Mouse (Mus musculus) neural tube, embryonic 14.5 days (tissue): Measurements from ENCODE around the gene Thada. TPM values are rescaled to one million over a fixed set of nuclear protein-coding genes. Genes with fewer than 3 reads are reported as not detected.

Source experiments
- ATAC-seq: fragments of 200-750 bp; cut with Nextera tagmentation; 2 replicates; pipeline ENCODE4 v1.8.0; 2017; ENCODE audit warnings: low read depth, mild to moderate bottlenecking, moderate TSS enrichment, moderate library complexity
- H3K27ac ChIP-seq: fragments of 300-500 bp; sonication (generic); 2 replicates; pipeline ENCODE4 v1.5.1; 2014; ENCODE audit warnings: low read depth, mild to moderate bottlenecking, control low read depth, low read length, moderate library complexity, mixed read lengths
- H3K27me3 ChIP-seq: fragments of 300-500 bp; sonication (generic); 2 replicates; pipeline ENCODE4 v1.6.1; 2014; ENCODE audit warnings: low read length; ENCODE audit not compliant: control insufficient read depth, insufficient read depth
- H3K36me3 ChIP-seq: fragments of 300-500 bp; sonication (generic); 2 replicates; pipeline ENCODE4 v1.6.1; 2014; ENCODE audit warnings: low read length, mixed read lengths; ENCODE audit not compliant: control insufficient read depth, insufficient read depth
- H3K4me1 ChIP-seq: fragments of 300-500 bp; sonication (generic); 2 replicates; pipeline ENCODE4 v1.6.1; 2014; ENCODE audit warnings: low read length; ENCODE audit not compliant: control insufficient read depth, insufficient read depth
- H3K4me2 ChIP-seq: fragments of 300-500 bp; sonication (generic); 2 replicates; pipeline ENCODE4 v1.6.1; 2014; ENCODE audit warnings: mild to moderate bottlenecking, low read depth, low read length, control low read depth
- H3K4me3 ChIP-seq: fragments of 300-500 bp; sonication (generic); 2 replicates; pipeline ENCODE4 v1.5.1; 2014; ENCODE audit warnings: low read depth, low read length, control low read depth, mixed read lengths
- H3K9ac ChIP-seq: fragments of 300-500 bp; sonication (generic); replicated peaks from 2 replicates; pipeline ENCODE4 v1.6.1; 2014; ENCODE audit warnings: low read depth, mild to moderate bottlenecking, control low read depth, low read length, mixed read lengths
- H3K9me3 ChIP-seq: fragments of 300-500 bp; sonication (generic); 2 replicates; pipeline ENCODE4 v1.6.1; 2016; ENCODE audit warnings: low read length; ENCODE audit not compliant: control insufficient read depth
- WGBS: fragments of 180-500 bp; shearing (Covaris S2); extraction: QIAGEN DNeasy Blood & Tissue Kit; methylation state at CpG from one replicate; pipeline ENCODE4 v1.1.7; 2014; 5-methylcytosine and 5-hydroxymethylcytosine counted together
- polyA plus RNA-seq: library from polyadenylated mRNA; unstranded; fragments of >200 nt; fragmentation: Nextera tagmentation; extraction: Ambion mirVana; gene quantifications from 2 replicates; pipeline ENCODE4 v1.2.1, GENCODE M21; 2014

Thada gene
- polyA plus RNA-seq, 1 experiment from 2014 or later: 12.8 TPM

- Histone ChIP-seq H3K4me2 (no peak overlapping the region), H3K27ac (no peak overlapping the region), H3K4me1 (no peaks in the 10 kb centered on the region), H3K36me3 (no peaks in the 10 kb centered on the region), H3K27me3 (no peaks in the 10 kb centered on the region), H3K9me3 (no peaks in the 10 kb centered on the region), H3K4me3 (no peak overlapping the region), H3K9ac (no peak overlapping the region)
- WGBS: 99% methylated on average over 17 of the region's 17 CpGs
- ATAC-seq: no peak
Observed at GRCm38 (mm10) chr17:84175196-84175595, 290.8 kb downstream of the Thada start.

- WGBS: 92% methylated on average over 4 of the region's 4 CpGs
Observed at GRCm38 (mm10) chr17:84167377-84167776, 298.6 kb downstream of the Thada start.

GRCm38 (mm10) chr17:84166135-84166860 lies 299.7 kb downstream of the Thada start:
- no peak for ATAC-seq
- H3K9ac ChIP-seq: no peak overlapping the region
- no peak overlapping the region for H3K4me3 ChIP-seq
- WGBS: 88% methylated on average over 9 of the region's 9 CpGs
- no peak overlapping the region for H3K27ac ChIP-seq
- no peaks in the 10 kb centered on the region for H3K27me3 ChIP-seq
- no peak overlapping the region for H3K4me2 ChIP-seq
- H3K36me3 ChIP-seq: no peaks in the 10 kb centered on the region
- H3K9me3 ChIP-seq: no peaks in the 10 kb centered on the region
- H3K4me1 ChIP-seq: no peaks in the 10 kb centered on the region

More at GRCm38 (mm10) chr17:84167377-84167776, 298.6 kb downstream of the Thada start:
- Histone ChIP-seq H3K4me1 (no peaks in the 10 kb centered on the region), H3K27ac (no peak overlapping the region), H3K4me2 (no peak overlapping the region), H3K36me3 (no peaks in the 10 kb centered on the region), H3K4me3 (no peak overlapping the region), H3K9ac (no peak overlapping the region), H3K27me3 (no peaks in the 10 kb centered on the region), H3K9me3 (no peaks in the 10 kb centered on the region)
- ATAC-seq: no peak

- no peaks in the 10 kb centered on the region for H3K4me1 ChIP-seq
- no peaks in the 10 kb centered on the region for H3K27me3 ChIP-seq
- no peak overlapping the region for H3K27ac ChIP-seq
- H3K9ac ChIP-seq: no peak overlapping the region
- no peaks in the 10 kb centered on the region for H3K9me3 ChIP-seq
- H3K4me3 ChIP-seq: no peak overlapping the region
- no peak overlapping the region for H3K4me2 ChIP-seq
- 97% methylated on average over 3 of the region's 3 CpGs for WGBS
- no peaks in the 10 kb centered on the region for H3K36me3 ChIP-seq
- ATAC-seq: no peak
Observed at GRCm38 (mm10) chr17:84165735-84166134, 300.3 kb downstream of the Thada start.

GRCm38 (mm10) chr17:84164146-84164545 lies 301.9 kb downstream of the Thada start:
- Histone ChIP-seq H3K27me3 (no peaks in the 10 kb centered on the region), H3K36me3 (no peaks in the 10 kb centered on the region), H3K4me1 (no peaks in the 10 kb centered on the region), H3K4me3 (no peak overlapping the region), H3K27ac (no peak overlapping the region), H3K9me3 (no peaks in the 10 kb centered on the region), H3K9ac (no peak overlapping the region), H3K4me2 (no peak overlapping the region)
- WGBS: 85% methylated on average over 8 of the region's 8 CpGs
- ATAC-seq: no peak

DNA sequence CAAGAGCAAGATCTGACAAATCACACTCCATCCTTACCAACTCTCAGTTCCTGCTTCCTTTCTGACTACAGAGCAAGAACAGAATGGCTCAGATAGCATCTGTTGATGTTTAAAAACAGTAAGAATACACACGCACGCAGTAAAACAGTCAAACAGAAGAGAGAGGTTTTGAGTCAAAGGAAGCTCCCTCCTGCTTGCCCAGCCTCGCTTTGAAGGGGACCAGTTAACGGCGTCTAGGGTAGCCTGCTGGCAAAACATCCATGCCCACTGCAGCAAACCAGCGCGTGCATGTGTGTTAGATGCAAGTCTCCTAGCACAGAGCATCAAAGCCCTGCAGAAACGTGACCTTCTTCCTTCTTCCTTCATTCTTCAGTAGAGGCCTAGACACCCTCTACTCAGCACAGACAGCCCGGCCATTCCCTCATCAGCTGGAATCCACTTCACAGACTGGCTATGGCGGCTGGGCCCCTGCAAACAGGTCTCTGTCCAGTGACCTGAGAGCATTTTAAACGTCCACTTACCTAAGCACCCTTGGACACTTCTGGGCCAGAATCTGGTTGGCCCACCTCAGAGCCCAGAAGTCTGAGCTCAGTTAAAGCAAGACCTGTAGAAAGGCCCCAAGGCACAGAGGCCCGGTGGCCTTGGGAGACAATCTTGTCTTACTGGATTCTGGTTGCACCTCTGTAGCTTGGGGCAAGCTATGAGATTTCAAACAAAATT lies 302.8 kb downstream of the Thada start:
- Histone ChIP-seq H3K27ac (no peak overlapping the region), H3K4me3 (no peak overlapping the region), H3K4me2 (no peak overlapping the region), H3K9me3 (no peaks in the 10 kb centered on the region), H3K4me1 (no peaks in the 10 kb centered on the region), H3K27me3 (no peaks in the 10 kb centered on the region), H3K36me3 (no peaks in the 10 kb centered on the region), H3K9ac (no peak overlapping the region)
- ATAC-seq: no peak
- WGBS: 73% methylated on average over 12 of the region's 12 CpGs

- Histone ChIP-seq H3K4me2 (no peak overlapping the region), H3K4me1 (no peaks in the 10 kb centered on the region), H3K4me3 (no peak overlapping the region), H3K27ac (no peak overlapping the region), H3K9me3 (no peaks in the 10 kb centered on the region), H3K9ac (no peak overlapping the region), H3K27me3 (peaks cover 3% of the 10 kb centered on the region; the same call in 1 of the 2 replicates), H3K36me3 (no peaks in the 10 kb centered on the region)
- 93% methylated on average over 8 of the region's 8 CpGs for WGBS
- ATAC-seq: no peak
Observed at GRCm38 (mm10) chr17:84162211-84162760, 303.7 kb downstream of the Thada start.

GRCm38 (mm10) chr17:84161231-84161854 lies 304.7 kb downstream of the Thada start:
- Histone ChIP-seq H3K36me3 (no peaks in the 10 kb centered on the region), H3K27ac (no peak overlapping the region), H3K4me2 (no peak overlapping the region), H3K27me3 (peaks cover 3% of the 10 kb centered on the region; the same call in 1 of the 2 replicates), H3K9me3 (no peaks in the 10 kb centered on the region), H3K4me1 (0 out of 2 replicates have a peak, but pooled peaks cover under 1% of the 10 kb centered on the region), H3K9ac (no peak overlapping the region), H3K4me3 (no peak overlapping the region)
- WGBS: 53% methylated on average over 6 of the region's 6 CpGs
- ATAC-seq: peak; percentile 9; the same call in 1 of the 2 replicates
